Mouse (Mus musculus): ENCODE data around the gene Ugt1a7c. TPM values are rescaled to one million over a fixed set of nuclear protein-coding genes. Genes with fewer than 3 reads are reported as not detected.

The Ugt1a7c gene
- 5.8 and 6.3 TPM in 2 replicates for polyA plus RNA-seq (2015; fragmentation: Nextera tagmentation; extraction: Ambion mirVana)

DNA sequence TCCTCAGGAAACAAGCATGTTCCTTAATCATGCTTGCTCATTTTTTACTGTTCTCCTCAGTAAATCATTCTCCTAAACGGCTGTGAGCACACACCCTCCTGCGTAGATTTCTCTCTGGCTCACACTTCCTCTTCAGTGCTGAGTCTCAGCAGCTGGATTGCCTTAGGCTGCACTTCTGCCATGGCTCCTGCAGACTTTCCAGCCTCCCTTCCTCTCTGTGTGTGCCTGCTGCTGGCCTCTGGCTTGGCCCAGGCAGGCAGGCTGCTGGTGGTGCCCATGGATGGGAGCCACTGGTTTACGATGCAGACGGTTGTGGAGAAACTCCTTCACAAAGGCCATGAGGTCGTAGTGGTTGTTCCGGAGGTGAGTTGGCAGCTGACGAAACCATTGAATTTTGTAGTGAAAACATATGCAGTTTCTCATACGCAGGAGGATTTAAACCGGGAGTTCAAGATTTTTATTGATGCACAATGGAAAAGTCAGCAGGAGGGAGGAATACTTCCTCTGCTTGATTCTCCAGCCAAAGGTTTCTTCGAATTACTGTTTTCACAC lies at the start of gene Ugt1a7c:
Ugt1a7c (plus strand) TSS at position 122 of the 552 bp plus-strand sequence.

DNA sequence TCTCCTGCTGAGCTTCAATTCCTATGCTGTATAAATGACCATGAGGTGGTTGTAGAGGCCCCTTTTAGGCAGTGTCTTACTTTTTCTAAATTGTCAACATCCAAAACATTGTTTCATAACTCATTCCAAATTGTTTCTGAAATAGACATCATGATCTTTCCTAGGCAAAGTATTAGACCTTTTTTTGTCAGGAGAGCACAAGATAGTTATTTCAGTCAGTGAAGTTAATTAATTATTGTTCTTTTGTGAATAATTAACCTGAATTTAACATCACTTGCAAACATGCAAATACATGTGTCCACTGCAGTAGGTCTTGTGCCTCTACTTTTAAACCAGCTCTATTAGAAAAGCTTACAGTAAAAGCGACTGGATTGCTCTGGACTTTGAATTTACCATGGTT lies 39.8 kb upstream of the Ugt1a7c start, which contains the start of gene Ugt1a10:
Ugt1a10 (plus strand) TSS at position 301 of the 400 bp plus-strand sequence.

DNA sequence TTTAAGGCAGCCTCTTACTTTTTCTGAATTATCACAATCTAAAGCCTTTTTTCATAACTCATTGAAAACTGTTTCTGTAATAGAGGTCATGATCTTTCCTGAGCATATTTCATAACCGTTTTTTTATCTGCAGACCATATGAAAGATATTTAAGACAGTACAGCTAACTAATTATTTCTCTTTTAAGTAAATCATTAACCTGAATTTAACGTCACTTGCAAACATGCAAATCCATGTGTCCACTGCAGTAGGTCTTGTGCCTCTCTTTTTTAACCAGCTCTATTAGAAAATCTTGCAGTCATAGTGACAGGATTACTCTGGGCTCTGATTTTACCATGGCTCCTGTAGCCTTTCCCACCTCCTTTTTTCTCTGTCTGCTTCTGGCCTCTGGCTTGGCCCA lies 24.4 kb upstream of the Ugt1a7c start, which contains the start of gene Ugt1a9:
Ugt1a9 (plus strand) TSS at position 306 of the 400 bp plus-strand sequence.

DNA sequence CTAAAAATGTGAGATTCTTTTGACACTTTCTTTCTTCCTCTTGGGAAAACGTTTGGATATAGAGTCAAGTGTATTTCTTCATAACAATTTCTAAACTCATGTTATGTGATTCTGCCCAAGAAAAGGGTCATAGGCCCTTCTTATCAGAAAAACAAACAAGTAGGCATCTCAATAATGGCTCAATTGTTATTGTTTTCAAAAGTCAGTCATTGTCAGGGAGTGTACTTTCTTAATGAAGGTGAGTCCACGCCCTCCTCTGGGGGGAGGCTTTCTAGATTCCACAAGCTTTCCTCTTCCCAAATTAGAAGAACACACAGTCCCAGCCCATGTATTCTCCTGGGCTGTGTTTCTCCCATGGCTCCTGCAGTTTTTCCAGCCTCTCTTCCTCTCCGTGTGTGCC lies 7.3 kb upstream of the Ugt1a7c start, which contains the start of gene Ugt1a8:
Ugt1a8 (plus strand) TSS at position 301 of the 400 bp plus-strand sequence.

DNA sequence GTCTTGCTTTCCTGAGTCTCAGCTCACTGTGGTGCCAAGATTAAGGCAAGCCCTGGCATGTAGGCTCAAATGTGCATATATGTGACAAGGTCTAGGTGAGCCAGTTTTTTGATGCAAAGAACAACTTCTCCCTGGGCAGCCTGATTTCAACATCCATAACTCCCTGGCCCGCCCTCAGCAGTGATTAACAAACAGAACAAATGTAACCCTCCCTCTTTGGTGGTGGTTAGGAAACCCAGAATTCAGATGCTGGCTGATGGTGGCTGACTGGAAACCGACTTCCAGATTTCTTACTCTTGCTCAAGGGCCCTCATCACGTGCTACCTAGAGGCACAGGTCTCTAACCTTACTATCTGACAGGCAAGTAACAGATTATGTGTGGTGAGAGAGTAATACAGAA lies 8.2 kb downstream of the Ugt1a7c start, which contains the start of gene Ugt1a6b:
Ugt1a6b (plus strand) TSS at position 234 of the 400 bp plus-strand sequence.

DNA sequence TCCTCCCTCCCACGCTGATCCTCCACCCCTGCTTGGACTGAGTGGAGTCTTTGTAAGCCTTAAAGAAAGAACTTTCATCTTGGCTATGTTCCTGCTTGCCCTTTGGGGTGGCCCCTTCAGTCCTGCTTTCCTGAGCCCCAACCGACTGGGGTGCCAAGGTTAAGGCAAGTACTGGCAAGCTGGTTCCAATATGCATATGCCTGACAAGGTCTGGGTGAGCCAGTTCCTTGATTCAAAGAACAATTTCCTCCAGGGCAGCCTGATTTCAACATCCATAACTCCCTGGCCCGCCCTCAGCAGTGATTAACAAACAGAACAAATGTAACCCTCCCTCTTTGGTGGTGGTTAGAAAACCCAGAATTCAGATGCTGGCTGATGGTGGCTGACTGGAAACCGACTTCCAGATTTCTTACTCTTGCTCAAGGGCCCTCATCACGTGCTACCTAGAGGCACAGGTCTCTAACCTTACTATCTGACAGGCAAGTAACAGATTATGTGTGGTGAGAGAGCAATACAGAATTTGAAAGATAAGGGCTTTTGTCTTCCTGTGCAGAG lies 39.7 kb downstream of the Ugt1a7c start, which contains the start of gene Ugt1a6a:
Ugt1a6a (plus strand) TSS at position 353 of the 555 bp plus-strand sequence.

DNA sequence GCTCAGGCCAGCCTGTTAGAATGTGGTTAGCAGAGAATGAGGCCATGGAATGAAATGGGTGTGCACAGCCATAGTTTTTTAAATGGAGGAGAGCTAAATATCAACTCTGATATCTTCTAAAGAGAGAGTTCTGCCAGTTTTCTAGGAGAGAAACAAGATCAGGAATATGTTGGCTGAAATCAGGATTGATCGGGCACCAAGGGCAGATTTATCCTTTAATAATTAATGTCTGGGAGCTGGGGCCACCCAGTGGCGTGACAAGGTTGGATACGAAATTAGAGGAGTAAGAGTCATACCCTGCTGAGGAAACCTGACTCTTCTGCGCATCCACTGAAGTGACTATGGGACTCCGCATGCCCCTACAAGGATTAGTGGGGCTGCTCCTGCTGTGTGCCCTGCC lies 70.8 kb downstream of the Ugt1a7c start, which contains the start of gene Ugt1a5:
Ugt1a5 (plus strand) TSS at position 302 of the 400 bp plus-strand sequence.

DNA sequence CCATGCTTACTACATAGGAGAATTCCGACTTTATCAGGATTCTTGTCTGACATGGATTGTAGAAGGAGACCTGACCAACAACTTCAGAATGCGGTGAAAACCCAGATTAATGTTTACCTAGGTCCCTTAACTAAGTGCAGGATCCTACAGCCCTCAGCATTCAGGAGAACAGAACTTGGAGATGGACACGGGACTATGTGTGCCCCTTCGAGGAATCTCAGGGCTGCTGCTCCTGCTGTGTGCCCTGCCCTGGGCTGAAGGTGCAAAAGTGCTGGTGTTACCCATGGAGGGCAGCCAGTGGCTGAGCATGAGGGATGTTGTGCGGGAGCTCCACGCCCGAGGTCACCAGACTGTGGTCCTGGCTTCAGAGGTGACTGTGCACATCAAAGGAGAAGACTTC lies 105.6 kb downstream of the Ugt1a7c start, which contains the start of gene Ugt1a2:
Ugt1a2 (plus strand) TSS at position 146 of the 400 bp plus-strand sequence.

DNA sequence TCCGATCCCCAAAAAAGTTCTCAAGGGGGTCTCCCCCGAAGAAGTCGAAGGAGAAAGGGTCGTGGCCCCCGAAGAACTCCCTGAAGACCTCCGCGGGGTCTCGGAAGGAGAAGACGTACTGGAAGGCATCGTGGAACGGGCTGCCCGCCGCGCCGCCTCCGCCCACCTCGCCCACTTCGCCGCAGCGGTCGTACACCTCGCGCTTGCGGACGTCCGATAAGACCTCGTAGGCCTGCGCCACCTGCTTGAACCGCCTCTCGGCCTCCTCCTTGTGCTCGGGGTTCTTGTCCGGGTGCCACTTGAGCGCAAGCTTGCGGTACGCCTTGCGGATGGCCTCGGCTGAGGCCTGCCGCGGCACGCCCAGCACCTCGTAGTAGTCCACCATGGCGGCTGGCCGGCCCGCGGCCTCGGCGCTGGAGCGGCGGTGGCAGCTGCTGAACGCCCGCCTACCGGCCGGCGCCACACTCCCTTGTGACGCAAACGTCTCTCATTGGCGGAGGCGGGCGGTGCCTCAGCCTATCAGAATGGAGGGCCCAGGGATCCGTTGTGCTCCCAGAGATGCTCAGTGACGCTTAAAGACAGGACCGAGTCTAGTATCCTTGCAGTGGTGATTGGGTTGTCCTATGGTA lies 110.5 kb downstream of the Ugt1a7c start, which contains the start of gene Dnajb3:
Dnajb3 (minus strand) TSS at position 489 of the 629 bp plus-strand sequence.

DNA sequence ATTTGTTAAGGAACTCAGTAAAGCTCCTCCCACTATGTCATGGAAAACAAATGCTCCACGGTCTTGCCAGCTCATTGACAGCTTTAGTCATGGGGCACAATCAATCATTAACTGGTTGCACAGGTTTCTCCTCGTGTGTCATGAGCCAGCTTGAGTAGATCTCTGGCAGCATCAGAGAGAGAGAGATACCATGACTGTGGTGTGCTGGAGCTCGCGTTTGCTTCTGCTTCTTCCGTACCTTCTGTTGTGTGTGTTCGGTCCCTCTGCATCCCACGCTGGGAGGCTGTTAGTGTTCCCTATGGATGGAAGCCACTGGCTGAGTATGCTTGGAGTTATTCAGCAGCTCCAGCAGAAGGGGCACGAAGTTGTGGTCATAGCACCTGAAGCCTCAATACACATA lies 117.0 kb downstream of the Ugt1a7c start, which contains the start of gene Ugt1a1:
Ugt1a1 (plus strand) TSS at position 148 of the 400 bp plus-strand sequence.

DNA sequence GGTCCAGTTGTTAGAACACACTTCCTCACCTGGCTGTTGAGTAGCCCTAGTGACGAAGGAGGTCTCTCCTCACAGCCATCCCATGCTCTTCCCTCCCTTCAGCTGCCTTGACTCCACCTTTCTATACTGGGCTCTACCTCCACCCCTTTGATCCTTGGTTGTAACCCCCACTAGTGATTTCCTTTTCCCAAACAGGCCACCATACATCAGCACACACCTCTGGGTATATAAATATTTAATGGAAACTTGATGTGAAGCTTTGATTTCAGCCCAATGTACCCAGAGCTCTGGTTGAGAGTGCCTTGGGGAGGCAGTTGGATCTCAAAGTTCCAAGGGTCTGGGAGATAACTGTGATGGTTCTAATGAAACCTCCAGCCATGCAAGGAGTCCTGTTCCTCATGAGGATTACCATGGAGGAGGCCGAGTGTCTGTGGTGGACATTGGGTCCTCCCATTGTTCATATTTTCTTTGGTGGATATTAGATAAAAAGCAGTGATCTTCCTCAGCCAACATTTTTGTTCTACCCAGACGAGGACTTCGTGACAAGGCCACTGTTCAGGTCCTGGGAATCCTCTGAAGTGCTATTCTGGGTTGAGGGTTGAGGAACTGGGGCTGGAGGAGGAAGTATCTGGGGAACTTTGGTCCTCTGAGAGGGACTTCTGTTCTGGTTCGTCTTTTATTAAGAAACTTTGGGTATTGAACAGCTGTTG lies 132.0 kb downstream of the Ugt1a7c start, which contains the start of gene Mroh2a:
Mroh2a (plus strand) TSS at position 317 of the 710 bp plus-strand sequence.

Other genes starting within 250 kb of the Ugt1a7c start
- 11.5 and 15.1 TPM in 2 replicates for gene Dgkd, start 241.8 kb upstream of the Ugt1a7c start, polyA plus RNA-seq (2015; fragmentation: Nextera tagmentation; extraction: Ambion mirVana)
- gene Usp40, start 86.5 kb upstream of the Ugt1a7c start, polyA plus RNA-seq (2015; fragmentation: Nextera tagmentation; extraction: Ambion mirVana): 12.0 and 21.3 TPM in 2 replicates
- gene Ugt1a10, start 39.7 kb upstream of the Ugt1a7c start, polyA plus RNA-seq (2015; fragmentation: Nextera tagmentation; extraction: Ambion mirVana): not detected in 2 replicates
- gene Ugt1a9, start 24.3 kb upstream of the Ugt1a7c start, polyA plus RNA-seq (2015; fragmentation: Nextera tagmentation; extraction: Ambion mirVana): 0.55 TPM in 1 of 2 replicates, not detected in the other
- gene Ugt1a8, start 7.2 kb upstream of the Ugt1a7c start, polyA plus RNA-seq (2015; fragmentation: Nextera tagmentation; extraction: Ambion mirVana): not detected in 2 replicates
- gene Ugt1a6b, start 8.2 kb downstream of the Ugt1a7c start, polyA plus RNA-seq (2015; fragmentation: Nextera tagmentation; extraction: Ambion mirVana): 0.84 and 1.2 TPM in 2 replicates
- gene Ugt1a6a, start 39.7 kb downstream of the Ugt1a7c start, polyA plus RNA-seq (2015; fragmentation: Nextera tagmentation; extraction: Ambion mirVana): 6.8 and 7.1 TPM in 2 replicates
- 0.06 TPM in 1 of 2 replicates, not detected in the other for gene Ugt1a5, start 71.0 kb downstream of the Ugt1a7c start, polyA plus RNA-seq (2015; fragmentation: Nextera tagmentation; extraction: Ambion mirVana)
- gene Ugt1a2, start 105.5 kb downstream of the Ugt1a7c start, polyA plus RNA-seq (2015; fragmentation: Nextera tagmentation; extraction: Ambion mirVana): 0.38 and 0.66 TPM in 2 replicates
- 7.8 TPM in 2 replicates for gene Dnajb3, start 110.7 kb downstream of the Ugt1a7c start, polyA plus RNA-seq (2015; fragmentation: Nextera tagmentation; extraction: Ambion mirVana)
- gene Ugt1a1, start 116.9 kb downstream of the Ugt1a7c start, polyA plus RNA-seq (2015; fragmentation: Nextera tagmentation; extraction: Ambion mirVana): 8.8 and 15.0 TPM in 2 replicates
- gene Mroh2a, start 131.9 kb downstream of the Ugt1a7c start, polyA plus RNA-seq (2015; fragmentation: Nextera tagmentation; extraction: Ambion mirVana): 0.44 and 0.55 TPM in 2 replicates
- 24.5 and 37.8 TPM in 2 replicates for gene Hjurp, start 182.6 kb downstream of the Ugt1a7c start, polyA plus RNA-seq (2015; fragmentation: Nextera tagmentation; extraction: Ambion mirVana)
- gene Trpm8, start 182.6 kb downstream of the Ugt1a7c start, polyA plus RNA-seq (2015; fragmentation: Nextera tagmentation; extraction: Ambion mirVana): not detected in 2 replicates